Mouse (Mus musculus) left cerebral cortex, adult 8-10 months (tissue): ENCODE measurements around the gene Bbc3. TPM values are rescaled to one million over a fixed set of nuclear protein-coding genes. Genes with fewer than 3 reads are reported as not detected.
"Not testable (repeated sequence)": the region's sequence is repeated elsewhere in the genome, so short reads cannot be mapped to it uniquely, and the experiment has no call there.

Source experiments
- DNase-seq, 2 experiments: peaks; one replicate each; pipeline ENCODE4 v3.0.0; 2022; ENCODE audit warnings: low spot score in 2 of 2
- total RNA-seq, 4 experiments: library from RNA; stranded (reverse); gene quantifications; 2 replicates each; pipeline ENCODE4 v1.2.4; 2022

The Bbc3 gene
- total RNA-seq, 4 experiments from 2014 or later, result 9.2 to 15.8 (median 12.0) TPM

GRCm38 (mm10) chr7:16294346-16294745 lies 13.8 kb upstream of the Bbc3 start:
- no peak for DNase-seq

GRCm38 (mm10) chr7:16294837-16295236 lies 13.4 kb upstream of the Bbc3 start:
- peak; percentile 87 to 96 for DNase-seq

- DNase-seq, result peak; percentile 42 to 85
These were observed 12.8 kb upstream of the Bbc3 start for GRCm38 (mm10) chr7:16295321-16295900.

GRCm38 (mm10) chr7:16296146-16296545 lies 12.0 kb upstream of the Bbc3 start:
- DNase-seq, result no peak

- peak; percentile 52 to 83 for DNase-seq
These were observed 11.3 kb upstream of the Bbc3 start for GRCm38 (mm10) chr7:16296766-16297390.

GRCm38 (mm10) chr7:16297616-16298015 lies 10.6 kb upstream of the Bbc3 start:
- no peak for DNase-seq

- DNase-seq, result no peak
These were observed 9.3 kb upstream of the Bbc3 start for GRCm38 (mm10) chr7:16298927-16299326.

- DNase-seq, result peak; percentile 84 to 96
These were observed 8.7 kb upstream of the Bbc3 start for GRCm38 (mm10) chr7:16299419-16300035.

GRCm38 (mm10) chr7:16307141-16307540 lies 1.1 kb upstream of the Bbc3 start:
- not testable (repeated sequence) for DNase-seq

- no peak for DNase-seq
These were observed 543 bp downstream of the Bbc3 start for GRCm38 (mm10) chr7:16308555-16309317.

- DNase-seq, result peak; percentile 64 to 79
These were observed 1.3 kb downstream of the Bbc3 start for GRCm38 (mm10) chr7:16309318-16310019.

GRCm38 (mm10) chr7:16310020-16310520 lies 1.9 kb downstream of the Bbc3 start:
- peak; percentile 68 to 73 for DNase-seq

- DNase-seq, result peak; percentile 40 to 65
These were observed 2.6 kb downstream of the Bbc3 start for GRCm38 (mm10) chr7:16310521-16311452.

- peak in 1 of 2 experiments; percentile 43 for DNase-seq
These were observed 3.3 kb downstream of the Bbc3 start for GRCm38 (mm10) chr7:16311453-16312004.

GRCm38 (mm10) chr7:16312011-16312671 lies 3.9 kb downstream of the Bbc3 start:
- DNase-seq, result no peak

- DNase-seq, result peak in 1 of 2 experiments; percentile 48
These were observed 4.6 kb downstream of the Bbc3 start for GRCm38 (mm10) chr7:16312672-16313311.

GRCm38 (mm10) chr7:16313481-16314220 lies 5.5 kb downstream of the Bbc3 start:
- DNase-seq, result peak; percentile 70 to 71

GRCm38 (mm10) chr7:16314221-16314775 lies 6.1 kb downstream of the Bbc3 start:
- peak in 1 of 2 experiments; percentile 43 for DNase-seq
